Mouse (Mus musculus) retina, embryonic 14.5 days (tissue): ENCODE results near the gene Axin2.

Experiments
- DNase-seq: peaks from one replicate; pipeline ENCODE4 v3.0.0-alpha.2; 2015; ENCODE audit warnings: low spot score

Axin2 gene

GRCm38 (mm10) chr11:108973866-108974265 lies 53.7 kb downstream of the Axin2 start:
- no peak for DNase-seq

- no peak for DNase-seq
Observed at GRCm38 (mm10) chr11:108975583-108975982, 55.4 kb downstream of the Axin2 start.

DNA sequence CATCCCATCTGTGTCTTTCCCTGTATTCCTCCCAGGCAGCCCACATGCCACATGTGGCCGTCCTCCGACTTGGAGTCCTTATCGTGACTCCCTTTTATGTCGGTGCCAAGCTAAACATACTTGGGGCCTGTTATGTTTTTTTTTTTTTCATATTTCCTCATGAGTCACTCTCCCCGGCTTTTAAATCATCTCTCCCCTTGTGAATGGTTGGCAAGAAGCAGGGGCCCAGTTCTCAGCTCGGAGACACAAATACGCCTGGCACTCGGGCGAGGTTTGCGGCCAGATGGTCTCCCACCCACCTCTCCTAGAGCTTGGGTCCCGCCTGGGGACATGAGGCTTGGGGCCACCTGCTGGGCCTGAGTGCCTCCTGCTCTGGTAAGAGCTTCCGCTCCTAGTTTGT lies 60.4 kb downstream of the Axin2 start:
- no peak for DNase-seq

- no peak for DNase-seq
Observed at GRCm38 (mm10) chr11:108981012-108981411, 60.9 kb downstream of the Axin2 start.

DNA sequence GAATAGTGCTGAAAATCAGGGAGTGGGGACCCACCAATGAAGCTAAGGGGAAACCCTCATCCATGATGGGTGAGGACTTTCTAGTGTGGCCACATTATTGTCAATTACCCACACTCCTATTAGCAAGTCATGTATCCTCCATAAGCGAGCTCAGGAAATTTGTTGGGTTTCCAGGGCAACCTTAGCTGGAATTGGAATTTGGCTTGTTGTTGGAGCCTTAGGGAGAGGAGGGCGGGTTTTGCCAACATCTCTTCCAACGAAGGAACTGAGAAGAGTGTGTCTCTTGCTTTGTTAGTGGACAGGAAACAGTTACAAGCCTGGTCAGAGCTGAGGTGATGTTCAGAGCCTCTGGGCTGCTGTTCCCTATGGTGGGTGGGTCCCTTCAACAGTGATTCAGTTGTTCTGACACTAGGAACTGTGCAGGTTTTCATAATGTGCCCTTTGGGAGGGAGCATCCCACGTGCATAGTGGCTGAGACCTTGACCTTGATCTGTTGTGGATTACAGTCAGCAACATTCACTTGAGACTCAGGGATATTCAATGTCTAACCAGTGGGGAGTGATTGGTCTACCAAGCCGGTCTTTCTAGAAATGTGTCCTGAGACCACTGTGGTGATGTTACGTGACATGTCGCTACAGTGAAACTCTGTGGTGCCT lies 63.4 kb downstream of the Axin2 start:
- no peak for DNase-seq

DNA sequence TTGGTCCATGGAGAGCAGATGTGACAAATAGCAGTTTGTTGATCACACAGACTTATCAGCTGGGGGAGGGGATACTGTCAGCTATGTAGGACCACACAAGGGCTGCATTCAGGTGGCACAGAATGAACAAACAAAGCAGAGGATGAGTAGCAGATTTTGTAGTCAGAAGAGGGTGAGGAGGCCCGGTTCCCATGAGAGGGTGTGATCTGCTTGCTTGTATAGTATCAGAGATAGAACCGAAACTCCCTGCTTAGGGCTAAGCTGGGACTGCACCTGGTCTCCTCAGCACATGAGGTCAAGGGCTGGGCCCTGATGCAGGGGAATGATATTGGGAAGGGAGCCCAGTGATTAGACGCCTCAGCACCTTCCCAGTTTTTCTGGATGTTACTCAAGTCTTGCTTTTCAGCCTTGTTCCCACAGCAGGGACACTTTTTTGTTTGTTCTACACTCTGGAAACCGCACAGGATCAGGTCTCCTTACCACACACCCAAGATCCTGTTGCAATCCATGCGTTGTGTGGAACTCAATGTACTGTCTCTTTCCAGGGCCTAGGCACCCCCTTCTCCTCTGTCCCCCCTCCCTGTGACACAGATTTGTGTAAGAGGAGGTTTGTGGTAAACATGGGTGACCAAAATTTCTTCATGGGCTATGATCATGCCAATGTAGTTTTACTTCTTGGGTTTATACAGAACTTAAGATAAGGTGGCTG lies 64.7 kb downstream of the Axin2 start:
- DNase-seq: no peak

- no peak for DNase-seq
Observed at GRCm38 (mm10) chr11:108985836-108986235, 65.7 kb downstream of the Axin2 start.

GRCm38 (mm10) chr11:108987226-108987625 lies 67.1 kb downstream of the Axin2 start:
- DNase-seq: no peak

GRCm38 (mm10) chr11:108987705-108988104 lies 67.6 kb downstream of the Axin2 start:
- DNase-seq: no peak

DNA sequence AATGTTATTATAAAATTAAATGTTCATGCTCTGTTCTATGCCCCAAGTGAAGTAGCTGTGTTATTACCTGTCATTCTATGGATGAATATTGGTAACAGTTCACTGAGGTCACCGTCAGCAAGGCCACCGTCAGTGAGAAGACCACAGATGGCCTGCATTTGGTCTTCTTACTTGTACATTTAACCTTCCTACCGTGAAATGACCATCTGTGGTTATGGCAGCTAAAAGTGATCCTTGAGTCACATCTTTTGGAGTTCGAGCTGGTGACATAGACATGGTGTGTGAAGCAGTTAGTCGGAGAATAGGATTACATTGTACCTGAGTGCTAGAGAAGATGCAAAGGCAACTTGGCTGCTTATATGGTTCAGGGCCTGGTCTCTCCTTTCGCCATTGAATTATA lies 68.1 kb downstream of the Axin2 start:
- DNase-seq: no peak

- DNase-seq: no peak
Observed at GRCm38 (mm10) chr11:108989940-108990339, 69.8 kb downstream of the Axin2 start.

- DNase-seq: no peak
Observed at GRCm38 (mm10) chr11:108993414-108993813, 73.3 kb downstream of the Axin2 start.

DNA sequence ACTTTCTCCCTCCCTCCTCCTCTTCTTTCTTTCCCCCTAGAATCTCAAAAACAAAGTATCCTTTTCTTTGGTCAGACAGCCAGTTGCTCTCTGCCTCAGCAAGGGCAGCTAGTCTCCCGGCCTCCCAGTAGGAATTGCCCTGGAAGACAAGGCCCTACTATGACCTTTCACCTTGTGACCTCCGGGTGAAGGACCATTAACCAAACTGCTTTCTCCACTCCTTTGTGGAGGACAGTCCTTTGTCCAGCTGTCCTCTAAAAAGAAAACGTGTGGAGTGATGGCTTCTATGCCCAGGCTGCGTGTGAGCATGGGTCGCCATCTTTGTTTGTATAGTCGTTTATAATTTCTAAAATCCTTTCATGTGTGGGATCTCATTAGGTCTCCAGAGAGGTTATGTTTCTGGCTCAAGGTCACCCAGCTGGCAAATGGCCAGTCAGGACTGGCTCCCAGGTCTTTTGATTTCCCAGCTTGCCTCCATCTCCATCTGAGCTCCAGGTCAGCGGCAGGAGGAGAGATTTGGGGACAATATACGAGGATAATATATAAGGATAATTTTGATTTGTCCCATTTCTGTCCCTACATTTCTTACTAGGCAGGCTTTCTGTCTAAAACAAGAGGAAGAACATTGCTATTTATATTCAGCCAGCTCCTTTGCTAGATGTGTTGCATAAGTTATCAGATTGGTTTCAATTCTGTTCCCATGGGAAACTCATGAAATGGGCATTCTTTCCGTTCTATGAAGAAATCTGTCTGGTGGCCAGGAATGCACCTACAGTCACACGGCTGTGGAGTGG lies 75.2 kb downstream of the Axin2 start:
- no peak for DNase-seq

GRCm38 (mm10) chr11:108995990-108996533 lies 75.9 kb downstream of the Axin2 start:
- no peak for DNase-seq

- DNase-seq: no peak
Observed at GRCm38 (mm10) chr11:108997816-108998215, 77.7 kb downstream of the Axin2 start.
